Mouse (Mus musculus) A20 (cell line): ENCODE measurements around the gene Bbx.

Experiments
- DNase-seq: peaks from one replicate; pipeline ENCODE4 v3.0.0-alpha.2; 2011; ENCODE audit warnings: low read depth, low spot score

The Bbx gene

DNA sequence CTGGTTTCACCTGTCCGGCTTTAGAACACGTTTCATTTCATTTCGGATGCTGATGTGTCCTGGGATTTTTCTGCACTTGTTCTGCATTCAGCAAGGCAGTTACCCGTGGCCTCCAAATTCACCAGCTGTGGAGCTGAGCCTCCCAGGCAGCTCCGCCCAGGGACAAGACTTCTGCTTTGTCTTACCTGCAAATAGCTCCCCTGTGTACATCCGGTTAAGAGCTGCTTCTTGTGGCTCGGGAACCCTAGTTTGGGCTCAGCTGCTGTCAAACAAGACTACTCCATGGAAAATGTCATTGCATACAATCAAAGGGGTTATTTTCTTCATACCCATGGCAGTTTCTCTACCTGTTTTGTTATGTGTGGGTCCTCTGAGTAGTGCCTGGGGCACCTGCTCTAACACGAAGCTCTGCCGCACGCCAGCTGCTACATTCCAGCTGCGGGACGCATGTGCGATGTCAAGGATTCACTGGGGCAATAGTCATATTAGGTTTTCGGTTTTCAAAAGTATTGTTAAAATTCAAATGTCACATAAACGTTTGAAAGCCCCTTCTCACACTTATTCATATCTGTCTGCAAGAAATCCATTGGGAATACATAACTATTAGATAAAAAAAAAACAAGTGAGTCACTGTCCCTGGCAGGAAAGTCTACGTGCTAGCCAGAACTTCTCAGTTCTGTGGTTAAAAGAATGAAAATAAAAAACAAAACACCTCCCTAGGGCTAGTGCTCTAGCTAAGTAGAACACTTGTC lies 264.8 kb downstream of the Bbx start:
- peak; percentile 75 for DNase-seq

- DNase-seq, result no peak
These were observed 271.5 kb downstream of the Bbx start for GRCm38 (mm10) chr16:50160418-50161271.

DNA sequence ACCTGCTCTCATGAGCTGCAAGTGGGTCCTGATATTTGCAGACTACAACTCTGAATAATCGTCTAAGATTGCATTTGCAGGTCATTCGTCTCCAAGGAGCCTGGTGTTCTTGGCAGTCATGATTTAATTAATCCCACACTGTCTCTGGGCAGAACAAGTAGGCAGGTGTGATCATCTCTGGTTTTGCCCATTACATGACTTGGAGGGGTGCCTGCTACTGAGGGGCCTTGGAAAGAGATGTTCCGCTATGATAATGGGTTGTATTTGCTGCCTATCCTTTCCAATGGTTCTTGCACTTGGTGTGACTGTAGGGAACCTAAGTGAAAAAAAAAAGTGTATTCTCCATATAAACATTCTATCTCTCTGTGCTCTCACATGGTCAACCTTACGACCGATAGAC lies 273.6 kb downstream of the Bbx start:
- no peak for DNase-seq

GRCm38 (mm10) chr16:50149606-50150005 lies 282.6 kb downstream of the Bbx start:
- no peak for DNase-seq

- no peak for DNase-seq
These were observed 284.3 kb downstream of the Bbx start for GRCm38 (mm10) chr16:50147900-50148299.
